Mouse (Mus musculus): ENCODE data around the gene Pif1.

The Pif1 gene

DNA sequence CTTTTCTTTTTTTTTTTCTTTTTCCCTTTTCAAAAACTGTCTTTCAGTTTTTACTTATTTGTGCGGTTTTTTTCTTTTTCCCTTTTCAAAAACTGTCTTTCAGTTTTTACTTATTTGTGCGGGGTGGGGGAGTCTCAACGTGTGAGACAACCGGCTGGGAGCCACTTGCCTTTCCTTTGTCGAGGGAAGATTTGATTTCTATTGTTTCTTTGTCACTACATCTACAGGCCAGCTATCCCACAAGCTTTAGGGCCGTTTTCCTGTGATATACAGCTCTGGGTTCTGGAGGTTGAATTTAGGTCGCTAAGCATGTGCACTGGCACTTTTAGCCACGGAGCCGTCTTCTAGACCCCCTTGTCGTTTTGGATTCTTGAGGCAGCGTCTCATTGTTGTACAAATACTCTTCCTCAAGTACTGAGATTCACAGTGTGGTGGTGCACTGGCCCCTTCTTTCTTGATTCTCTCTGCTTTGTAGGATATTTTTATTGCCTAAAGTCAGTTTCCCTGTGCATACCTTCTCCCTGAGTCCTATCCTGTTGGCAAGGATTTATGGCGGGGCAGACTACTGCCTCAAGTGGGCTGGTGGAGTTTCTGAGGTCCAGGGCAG lies 54.6 kb downstream of the Pif1 start:
- no peak for DNase-seq

GRCm38 (mm10) chr9:65642546-65642945 lies 55.6 kb downstream of the Pif1 start:
- DNase-seq = no peak

- DNase-seq = no peak
Observed at GRCm38 (mm10) chr9:65644960-65645359, 58.0 kb downstream of the Pif1 start.
